Mouse (Mus musculus) central nervous system, embryonic 18 days (tissue): ENCODE data around the gene Morf4l1. TPM values are rescaled to one million over a fixed set of nuclear protein-coding genes. Genes with fewer than 3 reads are reported as not detected.

ENCODE experiments used
- polyA plus RNA-seq: library from polyadenylated mRNA; depleted of rRNA; stranded (reverse); fragments of >200 nt; gene quantifications from 2 replicates; pipeline ENCODE4 v1.2.3, GENCODE M21; 2012; rRNA removed

The Morf4l1 gene
- 542 and 566 TPM in 2 replicates for polyA plus RNA-seq

DNA sequence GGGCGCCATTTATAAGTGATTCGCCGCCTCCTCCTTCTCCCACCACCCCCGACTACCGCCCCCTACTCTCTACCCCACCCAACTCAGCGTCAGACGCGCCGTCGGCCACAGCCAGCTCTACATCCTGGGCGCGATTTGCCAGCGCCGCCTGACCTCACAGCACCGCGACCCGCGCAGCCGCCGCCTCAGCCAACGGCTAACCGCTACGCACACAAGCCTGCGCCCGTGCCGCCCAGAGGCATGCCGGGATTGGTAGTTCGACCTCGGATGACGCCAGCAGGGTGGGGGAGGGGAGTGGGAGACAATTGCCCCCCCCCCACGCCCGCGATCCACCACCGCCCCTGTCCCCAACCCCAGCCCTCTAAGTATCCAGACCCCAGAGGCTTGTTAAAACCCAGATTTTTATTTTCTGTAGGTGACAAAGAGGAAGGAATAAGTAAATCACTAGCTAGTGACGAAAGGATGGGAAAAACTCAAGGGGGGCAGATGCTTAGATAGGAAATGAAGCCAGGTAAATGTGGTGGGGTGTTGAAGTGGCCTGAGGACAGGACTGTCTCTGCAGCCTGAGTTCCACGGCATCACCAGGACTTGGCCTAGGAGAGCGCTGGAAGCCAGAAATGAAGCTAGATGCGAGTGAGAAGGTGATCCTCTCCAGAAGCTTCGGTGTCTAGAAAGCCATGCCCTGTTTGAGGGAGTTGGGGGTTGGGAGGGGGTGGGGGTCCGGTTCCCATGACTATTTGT is at the start of gene Morf4l1:
Morf4l1 (minus strand) TSS at position 208 of the 741 bp plus-strand sequence.

DNA sequence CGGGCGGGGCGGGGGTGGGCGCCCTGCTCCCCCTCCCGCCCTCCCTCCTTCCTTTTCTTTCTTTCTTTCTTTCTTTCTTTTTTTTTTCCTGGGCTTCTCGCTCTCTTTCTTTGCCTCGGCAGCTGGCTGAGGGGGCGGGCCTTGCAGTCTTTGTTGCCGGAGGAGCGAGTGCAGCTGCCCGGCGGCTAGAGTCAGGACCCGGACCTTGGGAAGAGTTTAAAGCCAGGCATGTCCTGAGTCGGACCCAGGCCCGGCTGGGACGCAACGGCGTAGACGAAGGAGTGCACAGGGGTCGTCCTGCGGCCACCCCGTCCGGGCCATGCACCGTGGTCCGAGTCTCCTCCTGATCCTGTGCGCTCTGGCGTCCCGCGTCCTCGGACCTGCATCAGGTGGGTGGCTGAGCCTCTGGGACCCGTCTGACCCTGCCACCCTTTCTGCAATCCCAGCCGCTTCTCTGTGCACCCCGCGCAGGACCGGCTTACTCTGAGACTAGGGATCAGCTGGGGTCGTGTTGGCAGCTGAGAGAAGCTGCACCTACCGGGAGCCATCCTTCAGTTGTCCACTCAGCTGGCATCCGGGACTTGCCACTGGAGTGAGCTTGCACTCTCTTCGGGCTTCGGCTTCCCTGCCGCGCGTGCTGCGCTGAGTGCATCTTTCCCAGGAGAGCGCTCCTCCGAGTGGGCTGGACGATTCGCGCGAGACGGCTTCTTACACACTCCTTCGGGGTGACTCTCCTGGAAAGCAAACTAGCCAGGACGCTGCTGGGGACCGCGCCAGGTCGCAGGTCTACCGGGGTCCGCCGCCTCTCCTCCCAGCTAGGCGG is 48.6 kb upstream of the Morf4l1 start, which contains the start of gene Adamts7:
Adamts7 (plus strand) TSS at position 144 of the 823 bp plus-strand sequence.

DNA sequence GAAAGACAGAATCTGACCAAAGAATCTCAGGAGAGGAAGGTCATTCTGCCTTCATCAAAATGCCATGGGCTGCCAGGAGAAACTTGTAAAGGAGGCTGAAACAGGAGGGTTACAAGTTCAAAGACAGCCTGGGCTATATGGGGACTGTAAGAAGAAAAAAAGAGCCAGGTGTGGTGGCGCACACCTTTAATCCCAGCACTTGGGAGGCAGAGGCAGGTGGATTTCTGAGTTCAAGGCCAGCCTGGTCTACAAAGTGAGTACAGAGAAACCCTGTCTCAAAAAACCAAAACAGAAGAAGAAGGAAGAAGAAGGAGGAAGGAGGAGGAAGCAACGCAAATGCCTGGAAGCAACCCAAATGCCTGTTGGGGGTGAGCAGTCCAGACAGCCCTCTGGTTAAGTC is 60.7 kb downstream of the Morf4l1 start, which contains the start of gene Ctsh:
Ctsh (plus strand) TSS at position 301 of the 400 bp plus-strand sequence.

Other genes with a start within 250 kb of the Morf4l1 start
- 15.5 and 16.5 TPM in 2 replicates for gene Rasgrf1, start 204.9 kb downstream of the Morf4l1 start, polyA plus RNA-seq
- gene Ctsh, start 60.6 kb downstream of the Morf4l1 start, polyA plus RNA-seq, result 12.2 and 12.7 TPM in 2 replicates
- 21.2 and 23.9 TPM in 2 replicates for gene Adamts7, start 48.3 kb upstream of the Morf4l1 start, polyA plus RNA-seq
- gene Tbc1d2b, start 156.0 kb upstream of the Morf4l1 start, polyA plus RNA-seq, result 13.2 and 13.9 TPM in 2 replicates